Mouse (Mus musculus) limb, embryonic 11.5 days (tissue): ENCODE measurements around the gene Fosl1. TPM values are rescaled to one million over a fixed set of nuclear protein-coding genes. Genes with fewer than 3 reads are reported as not detected.

Source experiments
- ATAC-seq: fragments of 200-750 bp; cut with Nextera tagmentation; 2 replicates; pipeline ENCODE4 v1.8.0; 2017; ENCODE audit warnings: low read depth; ENCODE audit not compliant: insufficient number of reproducible peaks, low FRiP score, low TSS enrichment
- DNase-seq: peaks from one replicate; pipeline ENCODE4 v3.0.0-alpha.2; 2015; ENCODE audit warnings: low spot score
- H3K27ac ChIP-seq: fragments of 300-500 bp; sonication (generic); replicated peaks from 2 replicates; pipeline ENCODE4 v1.5.1; 2014; ENCODE audit warnings: low read depth, mild to moderate bottlenecking, low read length
- H3K27me3 ChIP-seq: fragments of 300-500 bp; sonication (generic); 2 replicates; pipeline ENCODE4 v1.6.1; 2014; ENCODE audit warnings: mild to moderate bottlenecking, low read length, mixed read lengths; ENCODE audit not compliant: control insufficient read depth, insufficient read depth
- H3K36me3 ChIP-seq: fragments of 300-500 bp; sonication (generic); 2 replicates; pipeline ENCODE4 v1.6.1; 2014; ENCODE audit warnings: mild to moderate bottlenecking, low read length, moderate library complexity, mixed read lengths; ENCODE audit not compliant: control insufficient read depth, insufficient read depth
- H3K4me1 ChIP-seq: fragments of 300-500 bp; sonication (generic); 2 replicates; pipeline ENCODE4 v1.6.1; 2014; ENCODE audit warnings: low read length, mixed read lengths; ENCODE audit not compliant: control insufficient read depth, insufficient read depth
- H3K4me2 ChIP-seq: fragments of 300-500 bp; sonication (generic); 2 replicates; pipeline ENCODE4 v1.6.1; 2014; ENCODE audit warnings: low read depth, mild to moderate bottlenecking, moderate library complexity; ENCODE audit not compliant: severe bottlenecking
- H3K4me3 ChIP-seq: fragments of 300-500 bp; sonication (generic); 2 replicates; pipeline ENCODE4 v1.5.1; 2014; ENCODE audit warnings: low read depth, low read length
- H3K9ac ChIP-seq: fragments of 300-500 bp; sonication (generic); 2 replicates; pipeline ENCODE4 v1.6.1; 2014; ENCODE audit warnings: mild to moderate bottlenecking, low read length
- H3K9me3 ChIP-seq: fragments of 300-500 bp; sonication (generic); 2 replicates; pipeline ENCODE4 v1.6.1; 2016; ENCODE audit warnings: low read length; ENCODE audit not compliant: control insufficient read depth
- WGBS: fragments of 180-500 bp; shearing (Covaris S2); extraction: QIAGEN DNeasy Blood & Tissue Kit; methylation state at CpG from one replicate; pipeline ENCODE4 v1.1.7; 2014; 5-methylcytosine and 5-hydroxymethylcytosine counted together
- polyA plus RNA-seq: library from polyadenylated mRNA; unstranded; fragments of >200 nt; fragmentation: Nextera tagmentation; extraction: Ambion mirVana; gene quantifications from 2 replicates; pipeline ENCODE4 v1.2.1, GENCODE M21; 2014

Fosl1 gene
- polyA plus RNA-seq, 1 experiment from 2014 or later: not detected

DNA sequence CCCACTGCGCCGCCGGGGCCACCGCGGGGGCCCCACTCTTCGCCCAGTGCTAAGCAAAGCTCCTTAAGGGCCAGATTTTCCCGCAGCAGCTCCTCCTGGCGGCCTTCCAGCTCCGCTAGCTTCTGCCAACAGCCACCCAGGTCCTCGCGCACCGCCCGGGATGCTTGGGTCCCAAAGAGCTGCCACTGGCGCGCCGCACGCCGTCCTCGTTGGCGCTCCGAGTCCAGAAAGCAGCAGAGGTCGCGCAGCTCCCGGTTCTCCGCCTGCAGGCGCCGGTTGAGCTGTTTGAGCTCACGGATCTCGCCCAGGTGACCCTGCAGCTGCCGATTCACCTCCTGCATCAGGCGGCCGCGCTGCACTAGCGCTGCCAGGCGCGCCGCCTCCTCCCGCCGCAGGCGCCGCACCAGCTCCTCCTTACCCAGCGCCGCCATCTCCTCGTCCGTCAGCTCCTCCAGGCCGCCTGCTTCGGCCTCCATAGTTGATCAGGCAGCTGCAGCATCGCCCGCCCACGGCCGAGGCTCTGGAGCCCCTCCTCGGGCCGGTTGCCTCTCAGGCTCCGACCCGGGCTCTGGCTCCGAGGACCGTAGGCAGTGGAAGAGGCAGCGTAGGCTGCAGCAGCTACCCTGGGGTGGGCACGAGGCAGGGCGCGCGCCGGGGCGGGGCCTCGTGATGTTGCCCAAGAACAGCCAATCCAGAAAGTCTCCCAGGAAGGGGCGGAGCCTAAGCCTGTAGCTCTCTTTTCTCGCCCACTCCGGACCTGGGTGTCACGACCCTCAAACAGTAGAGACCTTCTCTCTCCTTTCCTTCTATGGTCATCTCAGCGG lies 9.8 kb downstream of the Fosl1 start:
- no peaks in the 10 kb centered on the region for H3K36me3 ChIP-seq
- no peaks in the 10 kb centered on the region for H3K27me3 ChIP-seq
- peak; percentile 94 for DNase-seq
- peak overlapping the region; percentile 10 for H3K27ac ChIP-seq
- peak overlapping the region; percentile 98 for H3K4me2 ChIP-seq
- peak overlapping the region; percentile 45 for H3K4me3 ChIP-seq
- no peaks in the 10 kb centered on the region for H3K9me3 ChIP-seq
- peaks cover 21% of the 10 kb centered on the region for H3K4me1 ChIP-seq
- peak; percentile 76 for ATAC-seq
- peak overlapping the region; percentile 61 for H3K9ac ChIP-seq
- under 1% methylated on average over 70 of the region's 70 CpGs for WGBS

GRCm38 (mm10) chr19:5457746-5458442 lies 10.5 kb downstream of the Fosl1 start, which contains the start of gene Ccdc85b:
Ccdc85b (minus strand) TSS chr19:5457894.
- H3K36me3 ChIP-seq: peaks cover under 1% of the 10 kb centered on the region; the same call in 1 of the 2 replicates
- DNase-seq (no peak), ATAC-seq (no peak; the same call in 1 of the 2 replicates)
- H3K9ac ChIP-seq: peak within 1 kb of the TSS; percentile 61
- peak within 1 kb of the TSS; percentile 10 for H3K27ac ChIP-seq
- no peaks in the 10 kb centered on the region for H3K27me3 ChIP-seq
- peak within 1 kb of the TSS; percentile 98 for H3K4me2 ChIP-seq
- no peaks in the 10 kb centered on the region for H3K9me3 ChIP-seq
- H3K4me3 ChIP-seq: peak within 1 kb of the TSS; percentile 45
- H3K4me1 ChIP-seq: peaks cover 21% of the 10 kb centered on the region
- 19% methylated on average over 14 of the region's 14 CpGs for WGBS

- ATAC-seq: no peak
- no peaks in the 10 kb centered on the region for H3K27me3 ChIP-seq
- no peak overlapping the region for H3K4me3 ChIP-seq
Measured at GRCm38 (mm10) chr19:5459019-5459418, 11.7 kb downstream of the Fosl1 start.

DNA sequence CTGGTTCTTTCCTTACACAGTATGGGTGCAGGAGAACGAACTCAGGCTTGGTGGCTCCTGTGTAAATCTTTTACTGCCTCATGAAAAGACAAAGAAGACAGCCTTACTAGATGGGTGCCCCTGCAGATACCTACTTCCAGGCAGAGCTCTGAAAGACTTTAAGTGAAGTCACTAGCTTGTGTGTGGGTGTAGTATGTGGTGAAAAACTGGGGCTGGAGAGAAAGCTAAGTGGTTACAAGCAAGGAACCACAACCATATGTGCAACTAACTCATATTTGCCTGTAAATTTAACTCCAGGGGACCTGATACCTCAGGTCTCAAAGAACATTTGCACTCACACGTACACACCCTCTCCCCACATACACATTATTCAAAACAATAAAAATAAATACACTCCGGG lies 12.5 kb downstream of the Fosl1 start:
- Histone ChIP-seq H3K27ac (no peak overlapping the region), H3K4me2 (peak overlapping the region; percentile 88), H3K36me3 (peaks cover 7% of the 10 kb centered on the region), H3K9ac (peak overlapping the region; percentile 69), H3K27me3 (no peaks in the 10 kb centered on the region), H3K4me1 (peaks cover 23% of the 10 kb centered on the region), H3K4me3 (peak overlapping the region; percentile 71), H3K9me3 (no peaks in the 10 kb centered on the region)
- ATAC-seq (no peak), DNase-seq (no peak)
- WGBS: 21% methylated on average over 3 of the region's 3 CpGs

More at GRCm38 (mm10) chr19:5459019-5459418, 11.7 kb downstream of the Fosl1 start:
- Histone ChIP-seq H3K27ac (no peak overlapping the region), H3K4me2 (no peak overlapping the region), H3K9ac (no peak overlapping the region), H3K9me3 (no peaks in the 10 kb centered on the region), H3K4me1 (peaks cover 21% of the 10 kb centered on the region), H3K36me3 (peaks cover 4% of the 10 kb centered on the region; the same call in 1 of the 2 replicates)
- WGBS: 71% methylated on average over 7 of the region's 7 CpGs
- no peak for DNase-seq

DNA sequence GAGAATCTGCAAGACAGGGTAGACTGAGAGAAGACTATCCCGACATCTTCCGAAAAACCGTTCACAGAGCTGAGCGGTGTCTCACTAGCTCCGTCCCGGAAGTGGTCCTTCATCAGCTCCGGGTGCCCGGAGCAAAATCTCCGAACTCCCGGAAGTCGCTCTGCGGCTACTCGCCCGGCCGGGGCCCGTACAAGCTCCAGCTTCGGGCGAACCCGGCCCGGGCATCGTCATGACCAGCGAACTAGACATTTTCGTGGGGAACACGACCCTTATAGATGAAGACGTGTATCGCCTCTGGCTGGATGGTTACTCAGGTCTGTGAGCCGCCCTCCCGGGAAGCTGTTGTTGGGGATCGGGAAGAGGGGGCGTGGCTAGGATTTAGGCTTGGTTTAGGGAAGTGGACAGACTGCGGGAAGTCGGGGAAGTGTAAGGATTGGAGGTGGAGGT lies 13.1 kb downstream of the Fosl1 start, which contains the start of gene Fibp:
Fibp (plus strand) TSS at position 151 of the 447 bp plus-strand sequence.
- no peaks in the 10 kb centered on the region for H3K27me3 ChIP-seq
- peak; percentile 58 for ATAC-seq
- H3K4me1 ChIP-seq: peaks cover 23% of the 10 kb centered on the region
- peaks cover 11% of the 10 kb centered on the region for H3K36me3 ChIP-seq
- peak within 1 kb of the TSS; percentile 88 for H3K4me2 ChIP-seq
- peak; percentile 93 for DNase-seq
- H3K9ac ChIP-seq: peak within 1 kb of the TSS; percentile 69
- H3K27ac ChIP-seq: no peak within 1 kb of the TSS; the same call in 1 of the 2 replicates
- no peaks in the 10 kb centered on the region for H3K9me3 ChIP-seq
- under 1% methylated on average over 32 of the region's 32 CpGs for WGBS
- H3K4me3 ChIP-seq: peak within 1 kb of the TSS; percentile 71

GRCm38 (mm10) chr19:5461411-5461810 lies 14.1 kb downstream of the Fosl1 start:
- 87% methylated on average over 6 of the region's 6 CpGs for WGBS
- H3K4me2 ChIP-seq: peak overlapping the region; percentile 88
- DNase-seq: no peak
- no peak for ATAC-seq
- no peak overlapping the region for H3K27ac ChIP-seq
- H3K36me3 ChIP-seq: peaks cover 15% of the 10 kb centered on the region
- H3K4me3 ChIP-seq: peak overlapping the region; percentile 71
- no peaks in the 10 kb centered on the region for H3K9me3 ChIP-seq
- H3K4me1 ChIP-seq: peaks cover 15% of the 10 kb centered on the region
- no peaks in the 10 kb centered on the region for H3K27me3 ChIP-seq
- no peak overlapping the region for H3K9ac ChIP-seq

DNA sequence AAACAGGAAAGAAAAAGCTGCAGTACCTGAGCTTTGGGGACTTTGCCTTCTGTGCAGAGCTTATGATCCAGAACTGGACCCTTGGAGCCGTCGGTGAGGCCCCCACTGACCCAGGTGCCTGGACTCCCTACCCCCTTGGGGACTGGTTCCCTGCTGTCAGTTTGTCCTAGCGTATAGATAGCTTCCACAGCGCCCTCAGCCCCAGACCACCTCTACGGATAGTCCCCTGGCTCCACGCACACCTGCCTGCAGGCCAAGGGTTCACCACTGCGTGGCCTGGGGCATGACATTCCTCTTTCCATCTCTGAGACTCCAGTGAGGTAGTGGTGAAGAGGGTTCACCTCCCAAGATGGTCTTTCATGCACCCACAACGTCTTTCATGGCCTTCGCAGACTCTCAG lies 15.9 kb downstream of the Fosl1 start:
- H3K27ac ChIP-seq: no peak overlapping the region
- no peak overlapping the region for H3K4me2 ChIP-seq
- 89% methylated on average over 9 of the region's 9 CpGs for WGBS
- H3K36me3 ChIP-seq: peaks cover 17% of the 10 kb centered on the region
- ATAC-seq (no peak), DNase-seq (no peak)
- H3K27me3 ChIP-seq: no peaks in the 10 kb centered on the region
- peaks cover 13% of the 10 kb centered on the region; the same call in 1 of the 2 replicates for H3K4me1 ChIP-seq
- no peaks in the 10 kb centered on the region for H3K9me3 ChIP-seq
- H3K4me3 ChIP-seq: no peak overlapping the region
- H3K9ac ChIP-seq: no peak overlapping the region
